Mouse (Mus musculus) heart, adult 2 months (tissue): ENCODE measurements around the gene Zxdc. TPM values are rescaled to one million over a fixed set of nuclear protein-coding genes. Genes with fewer than 3 reads are reported as not detected.
A peak's percentile ranks its signal among the peaks of the same experiment; 100 is the strongest.

Experiments
- DNase-seq, 2 experiments: peaks; one replicate each; pipeline ENCODE4 v3.0.0; 2021
- H3K27ac ChIP-seq: fragments of 200-600 bp; 2 replicates; pipeline ENCODE4 v1.8.1; 2022
- H3K27me3 ChIP-seq: fragments of 200-500 bp; 2 replicates; pipeline ENCODE4 v1.6.1; 2012; ENCODE audit warnings: mild to moderate bottlenecking, low read length, inconsistent platforms, mixed read lengths; ENCODE audit not compliant: control insufficient read depth, insufficient read depth
- H3K36me3 ChIP-seq: fragments of 200-500 bp; 2 replicates; pipeline ENCODE4 v1.6.1; 2012; ENCODE audit warnings: low read length, inconsistent platforms; ENCODE audit not compliant: control insufficient read depth, insufficient read depth
- H3K4me1 ChIP-seq: fragments of 200-500 bp; 2 replicates; pipeline ENCODE4 v1.6.1; 2011; ENCODE audit warnings: low read length; ENCODE audit not compliant: control insufficient read depth, insufficient read depth
- H3K4me3 ChIP-seq: fragments of 200-600 bp; 2 replicates; pipeline ENCODE4 v1.8.1; 2022
- H3K79me2 ChIP-seq: fragments of 200-500 bp; replicated peaks from 2 replicates; pipeline ENCODE4 v1.6.1; 2012; ENCODE audit warnings: mild to moderate bottlenecking, inconsistent platforms, low read length, moderate library complexity, mixed read lengths; ENCODE audit not compliant: control insufficient read depth, insufficient read depth
- H3K9ac ChIP-seq: fragments of 200-500 bp; 2 replicates; pipeline ENCODE4 v1.6.1; 2012; ENCODE audit warnings: low read depth, mild to moderate bottlenecking, control low read depth, inconsistent platforms, low read length, mixed read lengths
- CTCF ChIP-seq: fragments of 200-600 bp; IDR thresholded peaks from 2 replicates; pipeline ENCODE4 v1.8.1; 2022; ENCODE audit warnings: antibody characterized with exemption, mild to moderate bottlenecking, moderate library complexity
- EP300 ChIP-seq: fragments of 200-500 bp; IDR thresholded peaks from 2 replicates; pipeline ENCODE4 v1.6.1; 2011; ENCODE audit warnings: low read depth, low read length, control low read depth; ENCODE audit not compliant: insufficient read depth
- POLR2A ChIP-seq: fragments of 200-500 bp; IDR thresholded peaks from 2 replicates; pipeline ENCODE4 v1.6.1; 2011; ENCODE audit warnings: mild to moderate bottlenecking, low read depth, low read length, control low read depth; ENCODE audit not compliant: insufficient read depth
- WGBS: fragments of 180-500 bp; shearing (Covaris S2); methylation state at CpG from one replicate; pipeline ENCODE4 v1.1.7; 2018; 5-methylcytosine and 5-hydroxymethylcytosine counted together
- intact Hi-C: fragments of 180-260 bp; cut with DNase I; formaldehyde crosslinking; loops from one replicate; pipeline ENCODE4 v1.15.1; 2025
- polyA plus RNA-seq: library from polyadenylated mRNA; depleted of rRNA; stranded (reverse); fragments of >200 nt; gene quantifications from 2 replicates; pipeline ENCODE4 v1.2.3, GENCODE M21; 2012
- total RNA-seq, 2 experiments: library from RNA; stranded (reverse); gene quantifications; 2 replicates each; pipeline ENCODE4 v1.2.3; 2021

The Zxdc gene
- total and polyA plus RNA-seq, 3 experiments = 8.4 to 14.6 (median 12.6) TPM

GRCm38 (mm10) chr6:90435195-90435618, 65.9 kb downstream of the Zxdc start:
- Histone ChIP-seq H3K27ac (no peak overlapping the region), H3K4me1 (no peaks in the 10 kb centered on the region), H3K27me3 (no peaks in the 10 kb centered on the region), H3K9ac (no peak overlapping the region), H3K36me3 (no peaks in the 10 kb centered on the region), H3K79me2 (no peaks in the 10 kb centered on the region), H3K4me3 (no peak overlapping the region)
- WGBS = 24% methylated on average over 11 of the region's 11 CpGs
- intact Hi-C loops = loop anchor here (10.0 kb wide), 1 partner anchor 140 kb away; no protein-coding TSS in a partner anchor
- no peak for TF ChIP-seq POLR2A
- TF ChIP-seq CTCF = peak; percentile 82
- 0 out of 2 replicates have a peak, but pooled peaks have one; percentile 15 for TF ChIP-seq EP300
- peak; percentile 73 to 84 for DNase-seq

- no peaks in the 10 kb centered on the region for H3K36me3 ChIP-seq
- H3K9ac ChIP-seq = no peak overlapping the region
- WGBS = 74% methylated on average over 10 of the region's 10 CpGs
- H3K27ac ChIP-seq = no peak overlapping the region
- H3K27me3 ChIP-seq = no peaks in the 10 kb centered on the region
- intact Hi-C loops = loop anchor here (10.0 kb wide), 1 partner anchor 138 kb away; no protein-coding TSS in a partner anchor
- H3K79me2 ChIP-seq = no peaks in the 10 kb centered on the region
- H3K4me1 ChIP-seq = no peaks in the 10 kb centered on the region
- TF ChIP-seq CTCF = no peak
- TF ChIP-seq EP300 = no peak
- TF ChIP-seq POLR2A = no peak
- DNase-seq = no peak
- H3K4me3 ChIP-seq = no peak overlapping the region
Observed at GRCm38 (mm10) chr6:90436192-90436907, 67.1 kb downstream of the Zxdc start.

GRCm38 (mm10) chr6:90437041-90437440, 67.7 kb downstream of the Zxdc start:
- H3K27me3 ChIP-seq = no peaks in the 10 kb centered on the region
- intact Hi-C loops = loop anchor here (10.0 kb wide), 1 partner anchor 138 kb away; no protein-coding TSS in a partner anchor
- no peaks in the 10 kb centered on the region for H3K4me1 ChIP-seq
- no peak for DNase-seq
- TF ChIP-seq CTCF = no peak
- no peak for TF ChIP-seq EP300
- TF ChIP-seq POLR2A = no peak
- H3K36me3 ChIP-seq = no peaks in the 10 kb centered on the region
- 83% methylated on average over 3 of the region's 3 CpGs for whole genome bisulfite sequencing
- H3K27ac ChIP-seq = no peak overlapping the region
- H3K4me3 ChIP-seq = no peak overlapping the region
- no peak overlapping the region for H3K9ac ChIP-seq
- no peaks in the 10 kb centered on the region for H3K79me2 ChIP-seq

- H3K36me3 ChIP-seq = no peaks in the 10 kb centered on the region
- TF ChIP-seq EP300 (no peak), CTCF (no peak)
- no peak overlapping the region for H3K9ac ChIP-seq
- H3K4me3 ChIP-seq = no peak overlapping the region
- H3K27ac ChIP-seq = no peak overlapping the region
- 58% methylated on average over 4 of the region's 4 CpGs for WGBS
- H3K27me3 ChIP-seq = no peaks in the 10 kb centered on the region
- H3K4me1 ChIP-seq = no peaks in the 10 kb centered on the region; the same call in 1 of the 2 replicates
- H3K79me2 ChIP-seq = no peaks in the 10 kb centered on the region
- intact Hi-C loops = no loop called here
- DNase-seq = no peak
Observed at GRCm38 (mm10) chr6:90446883-90447282, 77.6 kb downstream of the Zxdc start.

- Histone ChIP-seq H3K27ac (peak overlapping the region; percentile 61), H3K9ac (no peak overlapping the region; the same call in 1 of the 2 replicates), H3K27me3 (no peaks in the 10 kb centered on the region), H3K36me3 (no peaks in the 10 kb centered on the region), H3K4me3 (0 out of 2 replicates have a peak overlapping the region, but pooled peaks have one; percentile 19), H3K4me1 (no peaks in the 10 kb centered on the region; the same call in 1 of the 2 replicates), H3K79me2 (no peaks in the 10 kb centered on the region)
- WGBS = 13% methylated on average over 7 of the region's 7 CpGs
- DNase-seq = peak; percentile 86 to 90
- TF ChIP-seq CTCF (peak; percentile 94), POLR2A (no peak), EP300 (peak; percentile 96)
- intact Hi-C loops = loop anchor here (1.0 kb wide), 1 partner anchor 65 kb away; no protein-coding TSS in a partner anchor
Observed at GRCm38 (mm10) chr6:90450179-90450578, 80.9 kb downstream of the Zxdc start.

- intact Hi-C loops = loop anchor here (1.0 kb wide), 1 partner anchor 65 kb away; no protein-coding TSS in a partner anchor
- Histone ChIP-seq H3K4me1 (no peaks in the 10 kb centered on the region; the same call in 1 of the 2 replicates), H3K27me3 (no peaks in the 10 kb centered on the region), H3K36me3 (no peaks in the 10 kb centered on the region), H3K9ac (no peak overlapping the region; the same call in 1 of the 2 replicates), H3K4me3 (0 out of 2 replicates have a peak overlapping the region, but pooled peaks have one; percentile 19), H3K27ac (peak overlapping the region; percentile 61), H3K79me2 (no peaks in the 10 kb centered on the region)
- peak; percentile 73 to 86 for DNase-seq
- TF ChIP-seq POLR2A = no peak
- TF ChIP-seq EP300 = 0 out of 2 replicates have a peak, but pooled peaks have one; percentile 12
- no peak for TF ChIP-seq CTCF
- WGBS = 43% methylated on average over 5 of the region's 5 CpGs
Observed at GRCm38 (mm10) chr6:90450697-90451096, 81.4 kb downstream of the Zxdc start.
